Mouse (Mus musculus) heart, embryonic 15.5 days (tissue): ENCODE measurements around the gene 1810046K07Rik. TPM values are rescaled to one million over a fixed set of nuclear protein-coding genes. Genes with fewer than 3 reads are reported as not detected.

Experiments
- ATAC-seq: fragments of 200-750 bp; cut with Nextera tagmentation; replicated peaks from 2 replicates; pipeline ENCODE4 v1.8.0; 2017; ENCODE audit warnings: low read depth, moderate TSS enrichment; ENCODE audit not compliant: insufficient number of reproducible peaks, insufficient read depth, low FRiP score
- H3K27ac ChIP-seq: fragments of 300-500 bp; sonication (generic); 2 replicates; pipeline ENCODE4 v1.5.1; 2015; ENCODE audit warnings: mild to moderate bottlenecking, inconsistent platforms
- H3K27me3 ChIP-seq: fragments of 300-500 bp; sonication (generic); 2 replicates; pipeline ENCODE4 v1.6.1; 2015; ENCODE audit warnings: inconsistent platforms
- H3K36me3 ChIP-seq: fragments of 300-500 bp; sonication (generic); 2 replicates; pipeline ENCODE4 v1.6.1; 2015; ENCODE audit warnings: mild to moderate bottlenecking, inconsistent platforms
- H3K4me1 ChIP-seq: fragments of 300-500 bp; sonication (generic); replicated peaks from 2 replicates; pipeline ENCODE4 v1.6.1; 2015; ENCODE audit warnings: inconsistent platforms
- H3K4me2 ChIP-seq: fragments of 300-500 bp; sonication (generic); 2 replicates; pipeline ENCODE4 v1.6.1; 2015; ENCODE audit warnings: inconsistent platforms, mild to moderate bottlenecking, moderate library complexity
- H3K4me3 ChIP-seq: fragments of 300-500 bp; sonication (generic); 2 replicates; pipeline ENCODE4 v1.5.1; 2015; ENCODE audit warnings: mild to moderate bottlenecking, inconsistent platforms
- H3K9ac ChIP-seq: fragments of 300-500 bp; sonication (generic); 2 replicates; pipeline ENCODE4 v1.6.1; 2015; ENCODE audit warnings: mild to moderate bottlenecking, inconsistent platforms
- H3K9me3 ChIP-seq: fragments of 300-500 bp; sonication (generic); replicated peaks from 2 replicates; pipeline ENCODE4 v1.6.1; 2016; ENCODE audit warnings: inconsistent platforms
- whole genome bisulfite sequencing: fragments of 180-500 bp; shearing (Covaris S2); methylation state at CpG from one replicate; pipeline ENCODE4 v1.1.7; 2015; ENCODE audit warnings: mixed read lengths; 5-methylcytosine and 5-hydroxymethylcytosine counted together
- polyA plus RNA-seq: library from polyadenylated mRNA; unstranded; fragments of >200 nt; fragmentation: Nextera tagmentation; extraction: Ambion mirVana; gene quantifications from 2 replicates; pipeline ENCODE4 v1.2.1, GENCODE M21; 2015

1810046K07Rik gene
- polyA plus RNA-seq, 1 experiment from 2014 or later, result not detected

- H3K4me1 ChIP-seq, result no peaks in the 10 kb centered on the region
- H3K9me3 ChIP-seq, result no peaks in the 10 kb centered on the region
- 64% methylated on average over 11 of the region's 11 CpGs for WGBS
- no peaks in the 10 kb centered on the region for H3K27me3 ChIP-seq
- no peaks in the 10 kb centered on the region for H3K36me3 ChIP-seq
- ATAC-seq, result no peak
- H3K4me2 ChIP-seq, result no peak overlapping the region
- H3K27ac ChIP-seq, result no peak overlapping the region
- no peak overlapping the region for H3K9ac ChIP-seq
- no peak overlapping the region for H3K4me3 ChIP-seq
Measured at GRCm38 (mm10) chr9:51326619-51327554, 1.8 kb downstream of the 1810046K07Rik start.

GRCm38 (mm10) chr9:51324406-51325065 lies 4.2 kb downstream of the 1810046K07Rik start:
- WGBS, result 61% methylated on average over 7 of the region's 7 CpGs
- Histone ChIP-seq H3K4me1 (no peaks in the 10 kb centered on the region), H3K36me3 (no peaks in the 10 kb centered on the region), H3K27me3 (no peaks in the 10 kb centered on the region), H3K4me2 (no peak overlapping the region), H3K4me3 (no peak overlapping the region), H3K27ac (no peak overlapping the region), H3K9ac (no peak overlapping the region), H3K9me3 (no peaks in the 10 kb centered on the region)
- ATAC-seq, result no peak

- no peaks in the 10 kb centered on the region for H3K36me3 ChIP-seq
- ATAC-seq, result no peak
- 58% methylated on average over 1 of the region's 1 CpGs for WGBS
Measured at GRCm38 (mm10) chr9:51320096-51320495, 8.6 kb downstream of the 1810046K07Rik start.

GRCm38 (mm10) chr9:51318246-51318645 lies 10.5 kb downstream of the 1810046K07Rik start:
- Histone ChIP-seq H3K4me3 (no peak overlapping the region), H3K36me3 (no peaks in the 10 kb centered on the region), H3K4me2 (no peak overlapping the region), H3K27me3 (peaks cover 2% of the 10 kb centered on the region; the same call in 1 of the 2 replicates), H3K4me1 (no peaks in the 10 kb centered on the region), H3K9me3 (no peaks in the 10 kb centered on the region), H3K27ac (no peak overlapping the region), H3K9ac (no peak overlapping the region)
- WGBS, result 61% methylated on average over 4 of the region's 4 CpGs
- no peak for ATAC-seq

More at GRCm38 (mm10) chr9:51320096-51320495, 8.6 kb downstream of the 1810046K07Rik start:
- H3K4me1 ChIP-seq, result no peaks in the 10 kb centered on the region
- H3K4me2 ChIP-seq, result no peak overlapping the region
- H3K9ac ChIP-seq, result no peak overlapping the region
- H3K9me3 ChIP-seq, result no peaks in the 10 kb centered on the region
- H3K27ac ChIP-seq, result no peak overlapping the region
- H3K27me3 ChIP-seq, result peaks cover 2% of the 10 kb centered on the region; the same call in 1 of the 2 replicates
- H3K4me3 ChIP-seq, result no peak overlapping the region

GRCm38 (mm10) chr9:51317322-51317721 lies 11.4 kb downstream of the 1810046K07Rik start:
- H3K4me3 ChIP-seq, result no peak overlapping the region
- ATAC-seq, result no peak
- H3K36me3 ChIP-seq, result no peaks in the 10 kb centered on the region
- H3K9ac ChIP-seq, result no peak overlapping the region
- no peak overlapping the region for H3K27ac ChIP-seq
- H3K4me1 ChIP-seq, result no peaks in the 10 kb centered on the region
- H3K9me3 ChIP-seq, result no peaks in the 10 kb centered on the region
- no peak overlapping the region for H3K4me2 ChIP-seq
- WGBS, result 85% methylated on average over 4 of the region's 4 CpGs
- peaks cover 2% of the 10 kb centered on the region; the same call in 1 of the 2 replicates for H3K27me3 ChIP-seq

- no peak for ATAC-seq
- 34% methylated on average over 6 of the region's 6 CpGs for WGBS
Measured at GRCm38 (mm10) chr9:51315402-51316063, 13.2 kb downstream of the 1810046K07Rik start.

GRCm38 (mm10) chr9:51312554-51313317 lies 16.0 kb downstream of the 1810046K07Rik start:
- no peaks in the 10 kb centered on the region for H3K9me3 ChIP-seq
- no peak overlapping the region for H3K9ac ChIP-seq
- no peak overlapping the region for H3K4me2 ChIP-seq
- no peak for ATAC-seq
- H3K4me1 ChIP-seq, result no peaks in the 10 kb centered on the region
- 52% methylated on average over 18 of the region's 18 CpGs for WGBS
- H3K36me3 ChIP-seq, result no peaks in the 10 kb centered on the region
- H3K4me3 ChIP-seq, result no peak overlapping the region
- H3K27me3 ChIP-seq, result no peaks in the 10 kb centered on the region
- H3K27ac ChIP-seq, result no peak overlapping the region

More at GRCm38 (mm10) chr9:51315402-51316063, 13.2 kb downstream of the 1810046K07Rik start:
- Histone ChIP-seq H3K9me3 (no peaks in the 10 kb centered on the region), H3K4me3 (no peak overlapping the region), H3K4me2 (no peak overlapping the region), H3K36me3 (no peaks in the 10 kb centered on the region), H3K27me3 (peaks cover 2% of the 10 kb centered on the region; the same call in 1 of the 2 replicates), H3K9ac (no peak overlapping the region), H3K27ac (no peak overlapping the region), H3K4me1 (no peaks in the 10 kb centered on the region)

GRCm38 (mm10) chr9:51310515-51310914 lies 18.2 kb downstream of the 1810046K07Rik start:
- ATAC-seq, result no peak
- Histone ChIP-seq H3K9me3 (no peaks in the 10 kb centered on the region), H3K36me3 (no peaks in the 10 kb centered on the region), H3K4me3 (no peak overlapping the region), H3K9ac (no peak overlapping the region), H3K4me1 (no peaks in the 10 kb centered on the region), H3K27ac (no peak overlapping the region), H3K27me3 (no peaks in the 10 kb centered on the region), H3K4me2 (no peak overlapping the region)
- WGBS, result 77% methylated on average over 7 of the region's 7 CpGs

- Histone ChIP-seq H3K27me3 (no peaks in the 10 kb centered on the region), H3K4me2 (no peak overlapping the region), H3K9ac (no peak overlapping the region), H3K9me3 (no peaks in the 10 kb centered on the region), H3K4me1 (no peaks in the 10 kb centered on the region), H3K36me3 (no peaks in the 10 kb centered on the region), H3K4me3 (no peak overlapping the region), H3K27ac (no peak overlapping the region)
- no peak for ATAC-seq
- WGBS, result 85% methylated on average over 3 of the region's 3 CpGs
Measured at GRCm38 (mm10) chr9:51306351-51306750, 22.4 kb downstream of the 1810046K07Rik start.

GRCm38 (mm10) chr9:51305146-51305545 lies 23.6 kb downstream of the 1810046K07Rik start:
- 74% methylated on average over 3 of the region's 3 CpGs for WGBS
- H3K4me2 ChIP-seq, result no peak overlapping the region
- ATAC-seq, result no peak

More at GRCm38 (mm10) chr9:51305146-51305545, 23.6 kb downstream of the 1810046K07Rik start:
- Histone ChIP-seq H3K4me3 (no peak overlapping the region), H3K9me3 (no peaks in the 10 kb centered on the region), H3K9ac (no peak overlapping the region), H3K36me3 (no peaks in the 10 kb centered on the region), H3K4me1 (no peaks in the 10 kb centered on the region), H3K27ac (no peak overlapping the region), H3K27me3 (no peaks in the 10 kb centered on the region)
